Mouse (Mus musculus): ENCODE measurements at regions not wholly inside any gene's neighbourhood (a gene's known extent, or its start where the extent isn't known, plus 50 kb on each side); places are given as distances from the start of the nearest gene placed in this dataset.

- no peak overlapping the region for H3K9ac ChIP-seq (ENCODE audit: low read depth, low read length, severe bottlenecking)
- 0 out of 2 replicates have a peak, but pooled peaks cover 3% of the 10 kb centered on the region for H3K4me1 ChIP-seq (ENCODE audit: control insufficient read depth, insufficient read depth, low read length)
- H3K4me3 ChIP-seq (replicated peaks; ENCODE audit: low read length) = no peak overlapping the region
- no peaks in the 10 kb centered on the region for H3K36me3 ChIP-seq (ENCODE audit: control insufficient read depth, insufficient read depth, low read length)
- DNase-seq (ENCODE audit: low spot score) (no peak), ATAC-seq (ENCODE audit: low FRiP score, low read depth) (no peak)
- H3K9me3 ChIP-seq (ENCODE audit: control insufficient read depth, low read length) = no peaks in the 10 kb centered on the region
- no peaks in the 10 kb centered on the region for H3K27me3 ChIP-seq (ENCODE audit: control insufficient read depth, insufficient read depth, low read length)
- 68% methylated on average over 5 of the region's 5 CpGs for WGBS
- no peak overlapping the region for H3K4me2 ChIP-seq (replicated peaks; ENCODE audit: low read depth, low read length, severe bottlenecking)
- TF ChIP-seq POLR2A (IDR thresholded peaks at IDR 0.05; ENCODE audit: borderline replicate concordance, extremely low read depth, insufficient read depth, insufficient read length) = no peak
- H3K27ac ChIP-seq (replicated peaks; ENCODE audit: low read depth, low read length) = no peak overlapping the region
Measured at GRCm38 (mm10) chr9:33814739-33815368, 670.8 kb upstream of the Kirrel3 start.

DNA sequence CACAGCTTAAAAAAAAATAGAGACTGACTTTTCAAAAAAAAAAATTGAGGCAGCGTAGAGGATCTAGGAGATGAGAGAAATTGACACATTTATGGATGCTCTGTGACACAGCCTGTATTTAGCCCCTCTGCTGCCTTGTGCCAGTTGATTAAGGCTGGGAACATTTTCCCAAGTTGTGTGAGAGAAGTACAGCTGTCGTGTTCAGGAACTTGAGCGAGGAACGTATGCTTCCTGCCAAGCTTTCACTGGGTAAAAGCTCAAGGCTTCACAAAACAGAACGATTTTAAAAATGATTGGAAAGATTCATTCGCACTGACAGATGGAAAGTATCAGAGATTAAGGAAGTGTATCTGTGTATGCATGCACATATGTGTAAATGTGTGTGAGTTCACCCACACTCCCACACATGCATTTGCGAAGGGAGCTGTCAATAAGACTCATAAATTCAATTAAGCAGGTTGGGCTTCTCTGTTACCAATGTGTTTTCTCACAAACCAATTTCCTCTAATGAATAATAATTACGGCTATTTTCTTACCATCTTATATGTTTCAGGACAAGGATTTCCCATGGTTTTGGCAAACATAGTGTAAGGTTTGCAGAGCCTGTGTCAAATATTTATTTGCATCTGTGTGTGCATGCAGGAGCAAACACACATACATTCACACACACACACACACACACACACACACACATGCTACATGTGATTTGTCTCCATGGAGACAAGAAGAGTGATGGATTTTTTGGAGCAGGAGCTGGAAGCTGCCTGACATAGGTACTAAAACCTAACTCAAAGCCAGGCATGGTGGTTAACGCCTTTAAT, 662.9 kb upstream of the Kirrel3 start:
- no peak for ATAC-seq (ENCODE audit: low FRiP score, low read depth)
- 68% methylated on average over 9 of the region's 9 CpGs for WGBS
- Histone ChIP-seq H3K4me1 (ENCODE audit: control insufficient read depth, insufficient read depth, low read length) (no peaks in the 10 kb centered on the region), H3K36me3 (ENCODE audit: control insufficient read depth, insufficient read depth, low read length) (no peaks in the 10 kb centered on the region), H3K9ac (ENCODE audit: low read depth, low read length, severe bottlenecking) (no peak overlapping the region), H3K27ac (replicated peaks; ENCODE audit: low read depth, low read length) (no peak overlapping the region), H3K4me3 (replicated peaks; ENCODE audit: low read length) (no peak overlapping the region), H3K27me3 (ENCODE audit: control insufficient read depth, insufficient read depth, low read length) (no peaks in the 10 kb centered on the region), H3K4me2 (replicated peaks; ENCODE audit: low read depth, low read length, severe bottlenecking) (no peak overlapping the region), H3K9me3 (ENCODE audit: control insufficient read depth, low read length) (no peaks in the 10 kb centered on the region)
- TF ChIP-seq POLR2A (IDR thresholded peaks at IDR 0.05; ENCODE audit: borderline replicate concordance, extremely low read depth, insufficient read depth, insufficient read length) = no peak
- no peak for DNase-seq (ENCODE audit: low spot score)

- no peak for DNase-seq (ENCODE audit: low spot score)
- no peak for TF ChIP-seq POLR2A (IDR thresholded peaks at IDR 0.05; ENCODE audit: borderline replicate concordance, extremely low read depth, insufficient read depth, insufficient read length)
- H3K36me3 ChIP-seq (ENCODE audit: control insufficient read depth, insufficient read depth, low read length) = no peaks in the 10 kb centered on the region
- ATAC-seq (ENCODE audit: low FRiP score, low read depth) = no peak
- no peaks in the 10 kb centered on the region for H3K9me3 ChIP-seq (ENCODE audit: control insufficient read depth, low read length)
- H3K4me3 ChIP-seq (replicated peaks; ENCODE audit: low read length) = no peak overlapping the region
- WGBS = 87% methylated on average over 4 of the region's 4 CpGs
- H3K4me2 ChIP-seq (replicated peaks; ENCODE audit: low read depth, low read length, severe bottlenecking) = no peak overlapping the region
- no peak overlapping the region for H3K9ac ChIP-seq (ENCODE audit: low read depth, low read length, severe bottlenecking)
- H3K27me3 ChIP-seq (ENCODE audit: control insufficient read depth, insufficient read depth, low read length) = no peaks in the 10 kb centered on the region
- H3K4me1 ChIP-seq (ENCODE audit: control insufficient read depth, insufficient read depth, low read length) = no peaks in the 10 kb centered on the region
- no peak overlapping the region for H3K27ac ChIP-seq (replicated peaks; ENCODE audit: low read depth, low read length)
Measured at GRCm38 (mm10) chr9:33826116-33826515, 659.6 kb upstream of the Kirrel3 start.

DNA sequence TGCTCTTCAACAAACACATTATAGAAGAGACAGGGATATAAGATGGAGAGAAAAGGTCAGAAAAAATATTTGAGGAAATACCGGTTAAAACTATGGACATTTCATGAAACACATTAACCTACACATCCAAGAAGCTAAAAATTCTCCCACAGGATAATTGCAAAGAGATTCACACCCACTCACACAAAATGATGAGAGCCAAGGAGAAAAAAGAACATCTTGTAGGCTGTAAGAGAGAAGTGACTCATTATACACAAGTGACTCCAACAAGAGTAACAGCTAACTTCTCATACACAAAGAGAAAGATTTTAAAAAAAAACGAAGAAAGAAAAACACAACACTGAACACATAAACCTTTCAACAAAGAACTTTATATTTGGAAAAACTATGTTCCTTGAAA, 658.3 kb upstream of the Kirrel3 start:
- DNase-seq (ENCODE audit: low spot score) (no peak), ATAC-seq (ENCODE audit: low FRiP score, low read depth) (no peak)
- H3K9ac ChIP-seq (ENCODE audit: low read depth, low read length, severe bottlenecking) = no peak overlapping the region
- H3K4me3 ChIP-seq (replicated peaks; ENCODE audit: low read length) = no peak overlapping the region
- H3K9me3 ChIP-seq (ENCODE audit: control insufficient read depth, low read length) = no peaks in the 10 kb centered on the region
- TF ChIP-seq POLR2A (IDR thresholded peaks at IDR 0.05; ENCODE audit: borderline replicate concordance, extremely low read depth, insufficient read depth, insufficient read length) = no peak
- H3K36me3 ChIP-seq (ENCODE audit: control insufficient read depth, insufficient read depth, low read length) = no peaks in the 10 kb centered on the region
- H3K4me1 ChIP-seq (ENCODE audit: control insufficient read depth, insufficient read depth, low read length) = no peaks in the 10 kb centered on the region
- no peak overlapping the region for H3K27ac ChIP-seq (replicated peaks; ENCODE audit: low read depth, low read length)
- H3K27me3 ChIP-seq (ENCODE audit: control insufficient read depth, insufficient read depth, low read length) = no peaks in the 10 kb centered on the region
- H3K4me2 ChIP-seq (replicated peaks; ENCODE audit: low read depth, low read length, severe bottlenecking) = no peak overlapping the region
- 79% methylated on average over 2 of the region's 2 CpGs for WGBS

DNA sequence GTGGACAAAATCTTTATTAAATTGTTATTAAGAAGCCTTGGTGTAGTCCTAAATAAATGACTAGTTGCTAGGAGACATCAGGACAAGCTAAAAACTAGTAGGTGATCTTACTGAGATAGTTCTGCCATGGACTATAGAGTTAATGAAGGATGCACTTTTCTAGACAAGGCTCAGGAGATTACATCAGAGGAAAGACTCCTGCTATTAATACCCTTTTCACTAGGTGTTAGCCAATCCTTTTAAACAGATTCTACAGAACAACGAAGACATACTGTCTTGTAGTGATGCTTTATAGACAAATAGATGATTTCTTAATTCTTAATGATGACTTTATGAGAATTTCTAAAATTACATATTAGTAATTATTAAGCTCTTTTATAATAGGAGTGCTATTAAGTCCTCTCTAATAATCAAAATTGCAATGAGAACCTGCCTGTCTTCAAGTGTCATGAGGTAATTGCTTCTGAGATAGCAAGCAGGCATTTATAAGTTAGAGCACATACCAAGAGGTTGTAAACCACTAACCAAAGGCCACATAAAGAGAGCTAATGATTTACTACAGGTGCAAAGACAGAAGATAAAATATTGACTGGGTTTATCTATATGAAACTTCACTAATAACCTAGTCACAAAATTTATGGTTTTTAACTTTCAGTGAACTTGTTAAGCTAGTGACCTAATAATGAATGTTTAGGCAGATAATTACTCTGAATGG, 647.9 kb upstream of the Kirrel3 start:
- no peaks in the 10 kb centered on the region for H3K27me3 ChIP-seq (ENCODE audit: control insufficient read depth, insufficient read depth, low read length)
- no peaks in the 10 kb centered on the region for H3K9me3 ChIP-seq (ENCODE audit: control insufficient read depth, low read length)
- H3K9ac ChIP-seq (ENCODE audit: low read depth, low read length, severe bottlenecking) = no peak overlapping the region
- no peak overlapping the region for H3K27ac ChIP-seq (replicated peaks; ENCODE audit: low read depth, low read length)
- 70% methylated on average over 1 of the region's 1 CpGs for WGBS
- H3K36me3 ChIP-seq (ENCODE audit: control insufficient read depth, insufficient read depth, low read length) = no peaks in the 10 kb centered on the region
- TF ChIP-seq POLR2A (IDR thresholded peaks at IDR 0.05; ENCODE audit: borderline replicate concordance, extremely low read depth, insufficient read depth, insufficient read length) = no peak
- DNase-seq (ENCODE audit: low spot score) (no peak), ATAC-seq (ENCODE audit: low FRiP score, low read depth) (no peak)
- H3K4me3 ChIP-seq (replicated peaks; ENCODE audit: low read length) = no peak overlapping the region
- H3K4me1 ChIP-seq (ENCODE audit: control insufficient read depth, insufficient read depth, low read length) = no peaks in the 10 kb centered on the region
- H3K4me2 ChIP-seq (replicated peaks; ENCODE audit: low read depth, low read length, severe bottlenecking) = no peak overlapping the region

Data from limb, embryonic 14.5 days (tissue).